Mouse (Mus musculus) lung, postnatal 25 days (tissue): ENCODE results near the gene Hbb-y.
"Not testable (repeated sequence)": the region's sequence is repeated elsewhere in the genome, so short reads cannot be mapped to it uniquely, and the experiment has no call there.

Source experiments
- DNase-seq: peaks from one replicate; pipeline ENCODE4 v3.0.0; 2022; ENCODE audit warnings: low spot score

Hbb-y gene

GRCm38 (mm10) chr7:103813152-103813551 lies 39.9 kb downstream of the Hbb-y start:
- DNase-seq, result not testable (repeated sequence)

GRCm38 (mm10) chr7:103812174-103812573 lies 40.8 kb downstream of the Hbb-y start:
- no peak for DNase-seq

- DNase-seq, result no peak
Measured at GRCm38 (mm10) chr7:103811223-103811845, 41.7 kb downstream of the Hbb-y start.

- DNase-seq, result no peak
Measured at GRCm38 (mm10) chr7:103810746-103811145, 42.3 kb downstream of the Hbb-y start.

GRCm38 (mm10) chr7:103810296-103810695 lies 42.7 kb downstream of the Hbb-y start:
- no peak for DNase-seq

GRCm38 (mm10) chr7:103809801-103810155 lies 43.2 kb downstream of the Hbb-y start:
- no peak for DNase-seq

GRCm38 (mm10) chr7:103808971-103809800 lies 43.8 kb downstream of the Hbb-y start:
- DNase-seq, result no peak

- not testable (repeated sequence) for DNase-seq
Measured at GRCm38 (mm10) chr7:103808120-103808519, 44.9 kb downstream of the Hbb-y start.

GRCm38 (mm10) chr7:103806856-103807255 lies 46.2 kb downstream of the Hbb-y start:
- no peak for DNase-seq
